In the genomic region with DNA sequence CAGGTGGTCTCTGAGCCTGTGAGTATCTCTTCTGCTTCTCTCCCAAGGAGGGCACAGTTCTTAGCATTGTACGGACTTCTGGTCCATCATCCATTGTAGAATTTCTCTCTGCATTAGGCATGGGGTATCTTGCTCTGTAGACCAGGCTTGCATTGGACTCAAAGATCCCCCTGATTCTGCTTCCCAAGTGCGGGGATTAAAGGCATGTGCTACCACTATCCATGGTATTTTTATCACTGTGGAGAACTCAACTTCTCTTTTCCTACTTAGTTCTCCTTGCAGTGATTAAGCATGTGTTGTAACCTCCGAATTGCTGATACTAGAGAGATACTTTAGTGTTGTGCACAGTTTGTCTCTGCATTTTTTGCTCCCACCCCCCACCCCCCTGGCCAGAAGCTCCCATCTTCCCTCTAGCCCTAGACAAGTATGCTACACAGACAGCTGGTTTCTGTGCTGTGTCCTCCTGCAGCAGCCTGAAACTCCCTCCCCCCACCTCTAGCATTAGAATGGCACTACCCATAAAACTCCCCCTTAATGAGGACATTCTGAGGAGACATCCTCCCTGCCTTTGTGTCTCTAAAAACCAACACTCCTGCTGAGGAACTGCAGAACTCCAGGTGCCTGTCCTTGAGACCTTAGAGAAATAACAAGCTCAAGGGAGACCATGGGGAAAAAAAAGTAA, we compare ENCODE assay signal across 23 mouse cellular contexts. TPM values are rescaled to one million over a fixed set of nuclear protein-coding genes. Genes with fewer than 3 reads are reported as not detected.
DNase-seq lines count a peak whose midpoint lies in the region; ATAC-seq and TF ChIP-seq lines count a peak whose summit lies in the region.
"Had no signal": no experiment of that assay in that cellular context is flagged by ENCODE, and none has a peak within 500 bp of the region (broad histone marks: within the 10 kb centered on the region; RNA-seq: fewer than 3 reads in every experiment).

No protein-coding gene starts in this region.

- no peak for TF ChIP-seq POLR2A in cerebellum, adult 2 months (IDR thresholded peaks at IDR 0.05; ENCODE audit: borderline replicate concordance, insufficient read depth, low read length)
- no peak for TF ChIP-seq POLR2A in testis, adult 2 months (IDR thresholded peaks at IDR 0.05; ENCODE audit: control insufficient read depth, low read depth, low read length)

- ATAC-seq in granulocyte monocyte progenitor cell, adult 5-6 weeks (replicated peaks; ENCODE audit: poor library complexity, severe bottlenecking), result peak; percentile 45
- ATAC-seq in erythroblast, adult 5-6 weeks (replicated peaks; ENCODE audit: low FRiP score, poor library complexity, severe bottlenecking), result no peak
- ATAC-seq: hindbrain, postnatal 0 days had no signal

- 84% methylated on average over 3 of the region's 3 CpGs for WGBS in cerebellum, adult 2 months

- H3K4me1 ChIP-seq in cerebellum, adult 2 months (ENCODE audit: control insufficient read depth, insufficient read depth, low read length), result no peaks in the 10 kb centered on the region
- H3K4me1 ChIP-seq in testis, adult 2 months (ENCODE audit: control insufficient read depth, insufficient read depth, low read length), result peaks cover 2% of the 10 kb centered on the region

- no peak overlapping the region for H3K27ac ChIP-seq in cerebellum, adult 2 months (ENCODE audit: insufficient read depth, low read length)
- no peak overlapping the region for H3K27ac ChIP-seq in testis, adult 2 months (ENCODE audit: control insufficient read depth, insufficient read depth, low read depth, low read length)
- H3K27ac ChIP-seq: embryonic facial prominence, embryonic 15.5 days; hindbrain, postnatal 0 days had no signal

- intact Hi-C loops in left cerebral cortex, postnatal 14 days (cut with DNase I), result loop anchor here (2.0 kb wide), 1 partner anchor 26 kb away; a partner anchor contains a TSS

- no peaks in the 10 kb centered on the region for H3K27me3 ChIP-seq in cerebellum, adult 2 months (ENCODE audit: control insufficient read depth, insufficient read depth, low read length)
- H3K27me3 ChIP-seq in testis, adult 2 months (ENCODE audit: control insufficient read depth, insufficient read depth, low read length), result no peaks in the 10 kb centered on the region
- H3K27me3 ChIP-seq: embryonic facial prominence, embryonic 15.5 days; forebrain, embryonic 15.5 days; heart, embryonic 13.5 days had no signal

- no peak for TF ChIP-seq CTCF in cerebellum, adult 2 months (IDR thresholded peaks at IDR 0.05; ENCODE audit: borderline replicate concordance, insufficient read depth, low read depth, low read length)
- no peak for TF ChIP-seq CTCF in testis, adult 2 months (IDR thresholded peaks at IDR 0.05; ENCODE audit: control insufficient read depth, insufficient read depth, insufficient replicate concordance, low read depth, low read length)

- H3K4me3 ChIP-seq in cerebellum, adult 2 months (replicated peaks; ENCODE audit: insufficient read depth, low read depth, low read length), result no peak overlapping the region
- H3K4me3 ChIP-seq in testis, adult 2 months (ENCODE audit: control insufficient read depth, low read depth, low read length), result peak overlapping the region; percentile 78

- H3K36me3 ChIP-seq in testis, adult 2 months (ENCODE audit: control insufficient read depth, insufficient read depth, low read length), result no peaks in the 10 kb centered on the region
- H3K36me3 ChIP-seq: embryonic facial prominence, embryonic 15.5 days; forebrain, embryonic 15.5 days; heart, embryonic 13.5 days had no signal

- DNase-seq in cerebellum, adult 9-10 months, result peak; percentile 29
- no peak for DNase-seq in cerebellum, adult 2 months
- no peak for DNase-seq in testis, postnatal 10 days (ENCODE audit: low spot score)
- DNase-seq in left cerebral cortex, postnatal 14 days (ENCODE audit: low spot score in 2 of 2), result no peak
- DNase-seq in lung, postnatal 10 days, result no peak
- DNase-seq: adrenal gland, postnatal 14 days; B cell, adult 2 months; cerebellum, adult 18-20 months; cerebellum, postnatal 14 days; embryo, embryonic 11 days; heart, postnatal 36 days had no signal

RNA-seq across cellular contexts. Expression of a gene that starts 1.2 kb away (rescaled TPM):
- polyA plus RNA-seq in cerebellum, adult 2 months (2012; rRNA removed), result 27.9 and 29.0 TPM in 2 replicates
- 59.3 and 86.0 TPM in 2 replicates for polyA plus RNA-seq in testis, adult 2 months (2012; rRNA removed)
- total RNA-seq in granulocyte monocyte progenitor cell, adult 5-6 weeks (2014; fragmentation: Nextera tagmentation), result 22.9 and 26.6 TPM in 2 replicates
- 10.7 and 17.8 TPM in 2 replicates for total RNA-seq in granulocyte monocyte progenitor cell, adult 5-6 weeks (2017)
- 10 to 100 TPM; 23.0 to 24.8 TPM for total RNA-seq in left cerebral cortex, postnatal 14 days (2021)
- 5.8 and 7.1 TPM in 2 replicates for total RNA-seq in erythroblast, adult 5-6 weeks (2015; ENCODE audit: low replicate concordance)
- total RNA-seq in erythroblast, adult 5-6 weeks (2017; ENCODE audit: low replicate concordance), result 10.6 and 23.1 TPM in 2 replicates

RNA-seq across cellular contexts. Expression of a gene that starts 1.2 kb away (rescaled TPM):
- polyA plus RNA-seq in cerebellum, adult 2 months (2012; rRNA removed), result not detected in 2 replicates
- polyA plus RNA-seq in testis, adult 2 months (2012; rRNA removed), result not detected in 2 replicates
- total RNA-seq in granulocyte monocyte progenitor cell, adult 5-6 weeks (2014; fragmentation: Nextera tagmentation), result not detected in 2 replicates
- not detected in 2 replicates for total RNA-seq in granulocyte monocyte progenitor cell, adult 5-6 weeks (2017)
- total RNA-seq in left cerebral cortex, postnatal 14 days (2021), result under 1 TPM in 1 of 2 experiments, not detected in 1; 0.40 TPM
- not detected in 2 replicates for total RNA-seq in erythroblast, adult 5-6 weeks (2015; ENCODE audit: low replicate concordance)
- total RNA-seq in erythroblast, adult 5-6 weeks (2017; ENCODE audit: low replicate concordance), result not detected in 2 replicates
- total RNA-seq: common myeloid progenitor, adult 5-6 weeks; heart, postnatal 36 days; hindbrain, postnatal 0 days had no signal
- polyA plus RNA-seq: embryonic facial prominence, embryonic 11.5 days; embryonic facial prominence, embryonic 15.5 days; forebrain, embryonic 15.5 days; gonadal fat pad, adult 2 months; heart, embryonic 13.5 days; heart, postnatal 0 days; hindbrain, postnatal 0 days; intestine, embryonic 14.5 days had no signal

RNA-seq across cellular contexts. Expression of a gene that starts 26.4 kb away (rescaled TPM):
- polyA plus RNA-seq in cerebellum, adult 2 months (2012; rRNA removed), result 6.8 and 7.0 TPM in 2 replicates
- 2.0 and 2.6 TPM in 2 replicates for polyA plus RNA-seq in testis, adult 2 months (2012; rRNA removed)
- 10.0 and 12.3 TPM in 2 replicates for total RNA-seq in granulocyte monocyte progenitor cell, adult 5-6 weeks (2014; fragmentation: Nextera tagmentation)
- total RNA-seq in granulocyte monocyte progenitor cell, adult 5-6 weeks (2017), result 8.6 and 11.6 TPM in 2 replicates
- 1 to 10 TPM; 9.3 to 9.8 TPM for total RNA-seq in left cerebral cortex, postnatal 14 days (2021)
- 3.3 and 6.7 TPM in 2 replicates for total RNA-seq in erythroblast, adult 5-6 weeks (2015; ENCODE audit: low replicate concordance)
- 2.9 and 4.6 TPM in 2 replicates for total RNA-seq in erythroblast, adult 5-6 weeks (2017; ENCODE audit: low replicate concordance)

RNA-seq across cellular contexts. Expression of a gene that starts 26.8 kb away (rescaled TPM):
- 7.1 and 7.7 TPM in 2 replicates for polyA plus RNA-seq in cerebellum, adult 2 months (2012; rRNA removed)
- 2.8 and 3.2 TPM in 2 replicates for polyA plus RNA-seq in testis, adult 2 months (2012; rRNA removed)
- total RNA-seq in granulocyte monocyte progenitor cell, adult 5-6 weeks (2014; fragmentation: Nextera tagmentation), result 8.5 and 11.4 TPM in 2 replicates
- 8.3 and 11.9 TPM in 2 replicates for total RNA-seq in granulocyte monocyte progenitor cell, adult 5-6 weeks (2017)
- 1 to 10 TPM; 6.3 to 8.7 TPM for total RNA-seq in left cerebral cortex, postnatal 14 days (2021)
- total RNA-seq in erythroblast, adult 5-6 weeks (2015; ENCODE audit: low replicate concordance), result 1.5 TPM in 1 of 2 replicates, not detected in the other
- 1.0 and 2.1 TPM in 2 replicates for total RNA-seq in erythroblast, adult 5-6 weeks (2017; ENCODE audit: low replicate concordance)

RNA-seq across cellular contexts. Expression of a gene that starts 43.1 kb away (rescaled TPM):
- 10.0 and 12.6 TPM in 2 replicates for polyA plus RNA-seq in cerebellum, adult 2 months (2012; rRNA removed)
- 0.85 and 0.86 TPM in 2 replicates for polyA plus RNA-seq in testis, adult 2 months (2012; rRNA removed)
- 5.8 and 7.3 TPM in 2 replicates for total RNA-seq in granulocyte monocyte progenitor cell, adult 5-6 weeks (2014; fragmentation: Nextera tagmentation)
- total RNA-seq in granulocyte monocyte progenitor cell, adult 5-6 weeks (2017), result 4.5 and 8.5 TPM in 2 replicates
- total RNA-seq in left cerebral cortex, postnatal 14 days (2021), result 10 to 100 TPM; 14.5 to 15.9 TPM
- total RNA-seq in erythroblast, adult 5-6 weeks (2015; ENCODE audit: low replicate concordance), result 48.9 and 51.3 TPM in 2 replicates
- total RNA-seq in erythroblast, adult 5-6 weeks (2017; ENCODE audit: low replicate concordance), result 71.6 and 103 TPM in 2 replicates
